Mouse (Mus musculus) kidney, embryonic 14.5 days (tissue): Measurements from ENCODE around the gene Ube2d3. TPM values are rescaled to one million over a fixed set of nuclear protein-coding genes. Genes with fewer than 3 reads are reported as not detected.
"Not testable (repeated sequence)": the region's sequence is repeated elsewhere in the genome, so short reads cannot be mapped to it uniquely, and the experiment has no call there.

Experiments used
- ATAC-seq: fragments of 200-750 bp; cut with Nextera tagmentation; 2 replicates; pipeline ENCODE4 v1.8.0; 2017; ENCODE audit warnings: moderate number of reproducible peaks, mild to moderate bottlenecking, moderate TSS enrichment, moderate library complexity; ENCODE audit not compliant: low FRiP score, low TSS enrichment
- H3K27ac ChIP-seq: fragments of 300-500 bp; sonication (generic); 2 replicates; pipeline ENCODE4 v1.5.1; 2014; ENCODE audit warnings: low read depth, mild to moderate bottlenecking, low read length, moderate library complexity, mixed read lengths
- H3K27me3 ChIP-seq: fragments of 300-500 bp; sonication (generic); 2 replicates; pipeline ENCODE4 v1.6.1; 2014; ENCODE audit warnings: mild to moderate bottlenecking, low read length; ENCODE audit not compliant: control insufficient read depth, insufficient read depth
- H3K36me3 ChIP-seq: fragments of 300-500 bp; sonication (generic); 2 replicates; pipeline ENCODE4 v1.6.1; 2014; ENCODE audit warnings: low read length, mixed read lengths; ENCODE audit not compliant: control insufficient read depth, insufficient read depth
- H3K4me1 ChIP-seq: fragments of 300-500 bp; sonication (generic); 2 replicates; pipeline ENCODE4 v1.6.1; 2014; ENCODE audit warnings: low read length, mixed read lengths; ENCODE audit not compliant: control insufficient read depth, insufficient read depth
- H3K4me2 ChIP-seq: fragments of 300-500 bp; sonication (generic); replicated peaks from 2 replicates; pipeline ENCODE4 v1.6.1; 2014; ENCODE audit warnings: low read depth, mild to moderate bottlenecking, low read length
- H3K4me3 ChIP-seq: fragments of 300-500 bp; sonication (generic); 2 replicates; pipeline ENCODE4 v1.5.1; 2014; ENCODE audit warnings: mild to moderate bottlenecking, low read length
- H3K9ac ChIP-seq: fragments of 300-500 bp; sonication (generic); 2 replicates; pipeline ENCODE4 v1.6.1; 2014; ENCODE audit warnings: low read depth, mild to moderate bottlenecking, low read length, moderate library complexity
- H3K9me3 ChIP-seq: fragments of 300-500 bp; sonication (generic); 2 replicates; pipeline ENCODE4 v1.6.1; 2016; ENCODE audit warnings: low read length; ENCODE audit not compliant: control insufficient read depth
- WGBS: fragments of 180-500 bp; shearing (Covaris S2); extraction: QIAGEN DNeasy Blood & Tissue Kit; methylation state at CpG from one replicate; pipeline ENCODE4 v1.1.7; 2014; 5-methylcytosine and 5-hydroxymethylcytosine counted together
- polyA plus RNA-seq: library from polyadenylated mRNA; unstranded; fragments of >200 nt; fragmentation: Nextera tagmentation; extraction: Ambion mirVana; gene quantifications from 2 replicates; pipeline ENCODE4 v1.2.1, GENCODE M21; 2014

Gene Ube2d3
- polyA plus RNA-seq, 1 experiment from 2014 or later, result 612 TPM

- Histone ChIP-seq H3K4me2 (no peak overlapping the region), H3K27me3 (no peaks in the 10 kb centered on the region), H3K9ac (no peak overlapping the region), H3K27ac (no peak overlapping the region), H3K4me3 (no peak overlapping the region), H3K4me1 (no peaks in the 10 kb centered on the region), H3K36me3 (no peaks in the 10 kb centered on the region), H3K9me3 (no peaks in the 10 kb centered on the region)
- no peak for ATAC-seq
- WGBS, result 87% methylated on average over 6 of the region's 6 CpGs
Observed at GRCm38 (mm10) chr3:135480767-135481166, 42.8 kb downstream of the Ube2d3 start.

DNA sequence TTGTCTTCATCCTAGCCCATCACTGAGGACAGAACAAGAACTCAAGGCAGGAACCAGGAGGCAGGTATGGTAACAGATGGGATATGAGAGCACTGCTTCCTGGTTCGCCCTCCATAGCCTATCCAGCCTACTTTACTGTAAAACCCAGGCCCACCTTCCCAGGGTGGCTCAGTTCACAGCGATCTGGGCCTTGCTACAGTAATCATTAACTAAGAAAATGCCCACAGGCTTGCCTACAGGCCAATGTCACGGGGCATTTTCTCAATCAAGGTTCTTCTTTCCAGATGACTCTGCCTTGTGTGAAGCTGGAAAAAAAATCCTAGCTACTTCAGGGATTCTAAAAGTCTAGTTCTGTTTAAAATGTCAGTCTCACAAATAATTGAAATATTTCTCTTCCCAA lies 43.7 kb downstream of the Ube2d3 start:
- H3K4me3 ChIP-seq, result no peak overlapping the region
- H3K36me3 ChIP-seq, result no peaks in the 10 kb centered on the region
- H3K4me2 ChIP-seq, result no peak overlapping the region
- no peak overlapping the region for H3K9ac ChIP-seq
- H3K27me3 ChIP-seq, result no peaks in the 10 kb centered on the region
- no peak for ATAC-seq
- H3K9me3 ChIP-seq, result no peaks in the 10 kb centered on the region
- 74% methylated on average over 3 of the region's 3 CpGs for WGBS
- H3K4me1 ChIP-seq, result no peaks in the 10 kb centered on the region
- H3K27ac ChIP-seq, result no peak overlapping the region

DNA sequence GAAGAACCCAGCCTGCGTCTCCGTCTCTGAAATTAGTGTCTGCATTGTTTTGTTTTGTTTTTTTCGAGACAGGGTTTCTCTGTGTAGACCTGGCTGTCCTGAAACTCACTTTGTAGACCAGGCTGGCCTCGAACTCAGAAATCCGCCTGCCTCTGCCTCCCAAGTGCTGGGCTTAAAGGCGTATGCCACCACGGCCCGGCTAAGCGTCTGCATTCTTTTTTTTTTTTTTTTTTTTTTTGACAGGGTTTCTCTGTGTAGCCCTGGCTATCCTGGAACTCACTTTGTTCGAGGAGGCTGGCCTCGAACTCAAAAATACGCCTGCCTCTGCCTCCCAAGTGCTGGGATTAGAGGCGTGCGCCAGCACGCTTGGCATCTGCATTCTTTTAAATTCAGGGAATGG lies 46.7 kb downstream of the Ube2d3 start:
- peak overlapping the region; percentile 94 for H3K4me2 ChIP-seq
- not testable (repeated sequence) for H3K4me3 ChIP-seq, H3K27me3 ChIP-seq, H3K9me3 ChIP-seq, H3K9ac ChIP-seq, ATAC-seq, H3K4me1 ChIP-seq, H3K27ac ChIP-seq, H3K36me3 ChIP-seq
- WGBS, result 87% methylated on average over 15 of the region's 15 CpGs

DNA sequence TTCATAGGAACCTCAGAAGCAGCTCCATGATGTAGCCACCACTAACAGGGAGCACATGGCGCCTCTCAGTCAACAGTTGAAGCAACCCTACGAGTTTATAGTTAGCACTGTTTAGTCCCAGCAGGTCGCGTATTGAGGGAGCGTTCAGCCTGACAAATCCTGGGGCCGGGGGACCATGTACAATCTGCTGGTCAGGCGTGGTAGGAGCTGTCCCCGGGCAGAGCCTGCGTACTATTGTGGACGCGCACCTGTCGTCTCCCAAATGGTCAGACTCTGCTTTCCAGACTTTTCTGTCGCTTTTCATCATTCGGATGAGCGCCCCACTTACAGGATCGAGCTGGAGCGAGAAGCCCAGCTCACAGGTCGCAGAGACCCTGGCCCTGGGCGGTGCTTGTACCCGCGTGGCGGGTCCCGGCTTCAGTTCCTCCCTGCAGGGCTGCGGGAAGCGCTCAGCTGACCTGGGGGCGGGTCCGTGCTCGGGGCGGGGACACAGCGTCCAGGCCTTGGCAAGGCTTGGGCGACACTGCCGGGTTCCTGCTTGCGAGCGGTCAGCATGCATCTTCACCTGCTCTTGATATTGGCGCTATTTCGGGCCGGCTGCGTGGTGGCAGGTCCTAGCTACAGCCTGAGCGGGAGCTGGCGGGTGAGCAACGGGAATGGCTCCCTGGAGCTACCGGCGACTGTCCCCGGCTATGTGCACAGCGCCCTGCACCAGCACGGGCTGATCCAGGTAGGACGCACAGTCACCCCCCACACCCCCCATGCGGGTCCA lies 47.4 kb downstream of the Ube2d3 start, which contains the start of gene Manba:
Gene Manba, plus strand, starts transcription at position 484 of the 772 bp plus-strand sequence.
- Histone ChIP-seq H3K4me1 (0 out of 2 replicates have a peak, but pooled peaks cover 1% of the 10 kb centered on the region), H3K36me3 (no peaks in the 10 kb centered on the region), H3K9me3 (no peaks in the 10 kb centered on the region), H3K27me3 (no peaks in the 10 kb centered on the region), H3K4me3 (peak within 1 kb of the TSS; percentile 61), H3K9ac (peak within 1 kb of the TSS; percentile 53), H3K4me2 (peak within 1 kb of the TSS; percentile 94), H3K27ac (no peak within 1 kb of the TSS; the same call in 1 of the 2 replicates)
- 2% methylated on average over 48 of the region's 48 CpGs for WGBS
- ATAC-seq, result peak; percentile 93

DNA sequence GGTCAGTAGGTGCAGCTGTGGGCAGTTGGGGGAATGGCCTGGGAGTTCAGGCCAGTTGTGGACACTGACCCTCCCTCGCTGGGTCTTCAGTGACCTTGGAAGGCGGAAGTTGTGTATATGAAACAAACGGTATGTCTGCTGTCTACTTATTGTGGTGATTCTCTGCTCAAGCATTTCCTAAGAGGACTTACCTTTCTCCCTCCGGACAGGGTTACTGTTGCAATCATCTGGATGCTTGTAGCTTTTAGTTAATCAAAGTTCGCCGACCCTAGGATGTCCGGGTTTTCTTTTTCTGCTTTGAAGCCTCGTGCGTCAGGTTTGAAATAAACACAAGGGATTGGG lies 47.9 kb downstream of the Ube2d3 start:
- 0 out of 2 replicates have a peak, but pooled peaks cover 5% of the 10 kb centered on the region for H3K4me1 ChIP-seq
- H3K27me3 ChIP-seq, result no peaks in the 10 kb centered on the region
- H3K27ac ChIP-seq, result no peak overlapping the region
- no peak for ATAC-seq
- H3K4me2 ChIP-seq, result peak overlapping the region; percentile 94
- no peaks in the 10 kb centered on the region for H3K9me3 ChIP-seq
- peak overlapping the region; percentile 53 for H3K9ac ChIP-seq
- peak overlapping the region; percentile 61 for H3K4me3 ChIP-seq
- no peaks in the 10 kb centered on the region for H3K36me3 ChIP-seq
- WGBS, result 13% methylated on average over 9 of the region's 9 CpGs

DNA sequence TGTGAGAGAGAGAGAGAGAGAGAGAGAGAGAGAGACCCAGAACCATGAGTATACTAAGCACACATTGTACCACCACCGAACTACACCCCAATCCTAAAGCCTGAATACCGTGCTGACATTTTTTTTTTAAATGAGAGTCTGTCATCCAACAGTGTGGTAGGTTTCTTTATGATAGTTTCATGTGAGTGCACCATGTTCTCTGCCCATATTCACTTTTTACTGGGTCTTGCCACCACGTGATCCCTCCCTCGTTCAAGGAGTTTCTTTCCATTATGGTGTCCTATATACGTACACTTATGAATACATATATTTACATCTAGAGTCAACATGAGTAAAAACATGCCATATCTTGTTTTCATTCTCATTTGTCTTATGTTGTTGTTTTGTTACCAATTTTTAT lies 48.4 kb downstream of the Ube2d3 start:
- 84% methylated on average over 5 of the region's 5 CpGs for WGBS
- Histone ChIP-seq H3K9ac (no peak overlapping the region), H3K4me3 (peak overlapping the region; percentile 61), H3K36me3 (no peaks in the 10 kb centered on the region), H3K4me2 (peak overlapping the region; percentile 94; the same call in 1 of the 2 replicates), H3K9me3 (no peaks in the 10 kb centered on the region), H3K27me3 (no peaks in the 10 kb centered on the region), H3K27ac (no peak overlapping the region), H3K4me1 (0 out of 2 replicates have a peak, but pooled peaks cover 5% of the 10 kb centered on the region)
- ATAC-seq, result no peak

DNA sequence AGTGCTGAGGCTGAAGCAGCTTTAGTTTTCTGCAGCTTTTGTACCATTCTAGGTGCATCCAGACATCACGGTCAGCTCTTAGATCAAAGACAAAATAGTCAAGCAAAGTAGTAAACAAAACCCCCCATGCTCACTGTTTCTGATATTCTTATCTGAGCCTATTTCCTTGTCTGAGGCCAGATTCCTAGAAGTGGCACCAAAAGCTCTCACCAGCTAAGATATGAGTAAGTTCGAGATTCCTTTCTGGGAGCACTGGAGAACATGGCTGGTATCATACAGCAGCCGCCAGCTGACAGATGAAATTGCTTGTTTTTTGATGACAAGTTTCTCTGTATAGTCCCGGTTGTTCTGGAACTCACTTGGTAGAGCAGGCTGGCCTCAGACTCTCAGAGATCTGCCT lies 49.9 kb downstream of the Ube2d3 start:
- Histone ChIP-seq H3K4me3 (no peak overlapping the region), H3K36me3 (no peaks in the 10 kb centered on the region), H3K9ac (no peak overlapping the region), H3K9me3 (no peaks in the 10 kb centered on the region), H3K27me3 (no peaks in the 10 kb centered on the region), H3K27ac (no peak overlapping the region), H3K4me1 (0 out of 2 replicates have a peak, but pooled peaks cover 5% of the 10 kb centered on the region), H3K4me2 (no peak overlapping the region)
- 91% methylated on average over 4 of the region's 4 CpGs for WGBS
- no peak for ATAC-seq

GRCm38 (mm10) chr3:135489865-135490520 lies 52.0 kb downstream of the Ube2d3 start:
- ATAC-seq, result no peak
- Histone ChIP-seq H3K36me3 (no peaks in the 10 kb centered on the region), H3K4me3 (no peak overlapping the region), H3K27me3 (no peaks in the 10 kb centered on the region), H3K4me1 (0 out of 2 replicates have a peak, but pooled peaks cover 5% of the 10 kb centered on the region), H3K9me3 (no peaks in the 10 kb centered on the region), H3K27ac (peak overlapping the region; percentile 4; the same call in 1 of the 2 replicates), H3K4me2 (no peak overlapping the region), H3K9ac (no peak overlapping the region)
- 59% methylated on average over 5 of the region's 5 CpGs for WGBS

DNA sequence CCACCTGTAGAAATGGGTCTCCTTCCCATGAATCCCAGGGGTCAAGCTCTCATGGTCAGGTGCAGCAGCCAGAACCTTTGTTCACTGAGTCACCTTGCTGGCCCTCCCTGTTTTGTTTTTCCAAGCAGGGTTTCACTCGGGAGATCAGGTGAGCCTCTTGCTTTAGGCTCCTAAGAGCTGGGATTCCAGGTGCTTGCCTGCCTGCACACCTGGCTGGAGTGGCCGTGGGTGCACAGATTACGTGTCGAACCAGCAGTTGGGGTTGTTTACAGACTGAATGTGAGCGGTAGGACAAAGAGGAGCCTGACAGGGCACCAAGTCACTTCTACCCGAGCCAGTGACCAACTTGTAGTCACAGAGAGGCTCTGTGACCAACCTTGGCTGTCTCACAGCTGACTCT lies 53.2 kb downstream of the Ube2d3 start:
- 79% methylated on average over 6 of the region's 6 CpGs for WGBS
- no peak overlapping the region for H3K9ac ChIP-seq
- no peaks in the 10 kb centered on the region for H3K36me3 ChIP-seq
- H3K27ac ChIP-seq, result no peak overlapping the region
- ATAC-seq, result no peak
- H3K4me3 ChIP-seq, result no peak overlapping the region
- no peak overlapping the region for H3K4me2 ChIP-seq
- H3K4me1 ChIP-seq, result 0 out of 2 replicates have a peak, but pooled peaks cover 5% of the 10 kb centered on the region
- no peaks in the 10 kb centered on the region for H3K9me3 ChIP-seq
- no peaks in the 10 kb centered on the region for H3K27me3 ChIP-seq
